Mouse (Mus musculus): ENCODE results near the gene Snx3. TPM values are rescaled to one million over a fixed set of nuclear protein-coding genes. Genes with fewer than 3 reads are reported as not detected.

Snx3 gene
- polyA plus RNA-seq, 1 experiment from 2014 or later: 235 TPM

DNA sequence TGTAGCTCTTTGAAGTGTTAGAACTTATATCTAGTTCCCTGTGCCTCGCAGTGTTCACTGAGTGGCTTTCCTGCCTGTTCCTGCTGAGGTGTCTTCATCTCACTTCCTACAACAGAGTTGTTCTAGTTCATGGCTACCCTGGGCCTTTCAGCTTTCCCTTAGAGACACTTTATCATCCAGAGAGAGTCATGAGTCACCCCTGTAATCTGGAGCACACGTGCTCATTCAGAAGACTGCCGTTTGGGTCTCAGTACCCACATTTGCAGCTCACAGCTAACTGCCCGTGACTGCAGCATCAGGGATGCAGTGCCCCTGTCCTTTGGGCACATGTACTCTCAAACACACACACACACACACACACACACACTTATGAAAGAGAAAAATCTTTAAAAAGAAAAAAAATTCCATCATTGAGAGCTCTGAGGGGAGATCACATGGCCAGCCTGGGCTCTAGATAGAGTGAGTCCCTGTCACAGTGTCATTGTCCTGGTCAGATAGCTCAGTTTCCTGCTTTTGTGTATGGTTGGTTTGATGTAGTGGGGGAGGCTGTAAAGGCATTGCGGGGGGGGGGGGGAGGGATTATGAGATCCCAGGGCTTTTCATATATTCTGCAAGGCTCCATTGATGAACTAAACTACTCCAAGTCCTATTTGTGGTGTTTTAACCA is 19.6 kb downstream of the Snx3 start:
- H3K27ac ChIP-seq: no peak overlapping the region

DNA sequence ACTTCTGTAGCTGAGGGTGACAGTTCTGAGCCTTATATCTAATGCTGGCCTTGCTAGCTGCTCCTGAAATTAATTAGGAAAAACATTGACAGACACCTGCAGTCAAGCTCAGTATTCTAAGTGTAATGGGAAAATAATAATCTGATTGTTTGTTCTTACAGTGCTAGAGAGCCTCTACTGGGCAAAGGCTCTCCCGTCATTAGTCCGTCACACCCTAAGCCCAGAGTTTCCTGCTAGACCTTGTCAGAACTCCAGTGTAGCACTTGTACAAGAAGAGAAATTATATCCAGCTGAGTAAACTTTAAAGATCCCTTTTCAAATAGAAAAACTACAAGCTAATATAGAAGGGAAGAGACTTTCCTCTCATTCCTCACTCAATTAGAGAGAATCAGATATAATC is 21.1 kb downstream of the Snx3 start:
- Histone ChIP-seq H3K9me3 (no peaks in the 10 kb centered on the region), H3K27ac (no peak overlapping the region), H3K36me3 (peaks cover 23% of the 10 kb centered on the region; the same call in 1 of the 2 replicates), H3K4me3 (no peak overlapping the region), H3K4me1 (replicated peaks) (no peaks in the 10 kb centered on the region), H3K27me3 (ENCODE audit: insufficient read depth, poor library complexity, severe bottlenecking) (no peaks in the 10 kb centered on the region)
- 64% methylated on average over 2 of the region's 2 CpGs for WGBS
- DNase-seq (ENCODE audit: low spot score): no peak

More for the DNA sequence above, 19.6 kb downstream of the Snx3 start:
- no peak for DNase-seq (ENCODE audit: low spot score)
- H3K9me3 ChIP-seq: no peaks in the 10 kb centered on the region
- H3K4me3 ChIP-seq: no peak overlapping the region
- peaks cover 10% of the 10 kb centered on the region; the same call in 1 of the 2 replicates for H3K36me3 ChIP-seq
- H3K4me1 ChIP-seq (replicated peaks): no peaks in the 10 kb centered on the region
- 76% methylated on average over 5 of the region's 5 CpGs for WGBS
- no peaks in the 10 kb centered on the region for H3K27me3 ChIP-seq (ENCODE audit: insufficient read depth, poor library complexity, severe bottlenecking)

DNA sequence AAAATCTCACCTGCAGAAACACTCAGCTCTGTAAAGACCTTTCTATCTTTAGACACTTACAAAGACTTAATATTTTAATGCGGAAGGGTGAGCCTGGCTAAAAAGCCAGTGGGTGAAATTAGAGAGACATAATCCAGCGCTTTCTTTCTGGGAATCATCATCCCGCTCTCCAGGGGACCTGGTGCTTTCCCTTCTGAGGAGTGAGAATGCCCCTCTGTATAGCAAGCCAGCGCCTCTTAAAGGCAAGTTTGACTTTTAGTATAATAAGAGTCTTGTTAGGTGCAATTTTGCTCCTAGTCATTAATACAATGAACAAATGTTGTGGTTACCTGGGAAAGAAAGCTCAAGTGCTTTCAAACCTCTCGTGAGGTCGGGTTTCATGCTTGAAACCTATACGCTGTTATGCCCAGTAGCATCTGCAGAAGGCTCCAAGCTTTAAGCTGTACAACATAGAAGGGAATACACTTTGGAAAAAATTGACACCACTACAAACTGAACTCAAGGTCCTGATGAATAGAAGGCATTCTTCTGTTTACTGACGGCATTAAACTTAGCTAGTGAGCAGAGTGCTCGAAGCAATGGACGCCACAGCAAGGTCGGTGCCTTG is 21.8 kb downstream of the Snx3 start:
- 78% methylated on average over 11 of the region's 11 CpGs for WGBS
- Histone ChIP-seq H3K4me3 (no peak overlapping the region), H3K27ac (no peak overlapping the region), H3K27me3 (ENCODE audit: insufficient read depth, poor library complexity, severe bottlenecking) (no peaks in the 10 kb centered on the region), H3K9me3 (no peaks in the 10 kb centered on the region), H3K4me1 (replicated peaks) (no peaks in the 10 kb centered on the region), H3K36me3 (peaks cover 31% of the 10 kb centered on the region)
- DNase-seq (ENCODE audit: low spot score): no peak

DNA sequence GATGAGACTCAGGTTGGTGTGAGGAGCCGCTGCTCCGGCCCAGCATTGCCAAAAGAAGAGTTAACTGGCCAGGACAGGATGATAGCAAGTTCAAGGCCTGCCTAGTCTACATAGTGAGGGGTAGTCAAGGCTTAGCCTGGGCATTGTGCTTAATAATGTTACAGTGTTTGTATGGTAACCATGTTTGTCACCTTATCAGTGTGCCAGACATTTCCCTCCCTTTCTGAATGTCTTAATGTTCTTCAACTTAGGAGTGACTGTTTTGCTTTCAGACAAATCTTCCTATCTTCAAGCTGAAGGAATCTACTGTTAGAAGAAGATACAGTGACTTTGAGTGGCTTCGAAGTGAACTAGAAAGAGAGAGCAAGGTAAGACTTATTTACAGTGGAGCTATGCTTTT is 23.9 kb downstream of the Snx3 start:
- Histone ChIP-seq H3K4me1 (replicated peaks) (no peaks in the 10 kb centered on the region), H3K4me3 (no peak overlapping the region), H3K9me3 (no peaks in the 10 kb centered on the region), H3K36me3 (peaks cover 49% of the 10 kb centered on the region), H3K27ac (no peak overlapping the region), H3K27me3 (ENCODE audit: insufficient read depth, poor library complexity, severe bottlenecking) (no peaks in the 10 kb centered on the region)
- no peak for DNase-seq (ENCODE audit: low spot score)
- WGBS: 94% methylated on average over 3 of the region's 3 CpGs

DNA sequence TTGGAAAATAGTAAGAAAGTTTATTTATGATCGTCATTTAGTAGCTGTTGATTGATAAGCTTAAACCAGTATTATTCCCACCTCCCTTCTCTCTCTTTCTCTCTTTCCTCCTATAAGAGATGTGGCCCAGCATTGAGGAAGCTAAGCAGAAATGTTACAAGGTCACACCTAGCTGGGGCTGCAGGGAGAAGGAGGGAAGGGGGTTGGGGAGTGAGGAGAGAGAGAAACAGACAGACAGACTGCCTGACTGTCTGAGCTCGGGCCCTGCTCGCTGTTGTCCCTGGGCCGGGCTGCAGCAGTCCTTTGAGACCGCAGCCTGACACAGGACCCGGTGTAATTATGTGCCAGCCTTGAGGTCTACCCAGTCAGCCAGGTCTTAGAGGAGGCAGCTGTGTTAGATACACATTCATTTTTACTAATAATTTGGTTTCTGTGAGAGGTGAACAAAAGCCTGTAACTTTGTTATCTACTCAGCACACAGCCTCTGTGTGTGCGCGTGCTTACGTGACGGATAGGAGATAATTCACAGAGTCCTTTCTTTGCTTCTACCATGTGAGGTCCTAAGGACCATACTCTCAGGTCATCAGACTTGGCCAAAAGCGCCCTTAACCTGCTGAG is 32.1 kb downstream of the Snx3 start:
- Histone ChIP-seq H3K27me3 (ENCODE audit: insufficient read depth, poor library complexity, severe bottlenecking) (no peaks in the 10 kb centered on the region), H3K4me3 (no peak overlapping the region), H3K27ac (no peak overlapping the region), H3K4me1 (replicated peaks) (no peaks in the 10 kb centered on the region), H3K9me3 (no peaks in the 10 kb centered on the region), H3K36me3 (peaks cover 65% of the 10 kb centered on the region)
- 90% methylated on average over 11 of the region's 11 CpGs for WGBS
- DNase-seq (ENCODE audit: low spot score): no peak

DNA sequence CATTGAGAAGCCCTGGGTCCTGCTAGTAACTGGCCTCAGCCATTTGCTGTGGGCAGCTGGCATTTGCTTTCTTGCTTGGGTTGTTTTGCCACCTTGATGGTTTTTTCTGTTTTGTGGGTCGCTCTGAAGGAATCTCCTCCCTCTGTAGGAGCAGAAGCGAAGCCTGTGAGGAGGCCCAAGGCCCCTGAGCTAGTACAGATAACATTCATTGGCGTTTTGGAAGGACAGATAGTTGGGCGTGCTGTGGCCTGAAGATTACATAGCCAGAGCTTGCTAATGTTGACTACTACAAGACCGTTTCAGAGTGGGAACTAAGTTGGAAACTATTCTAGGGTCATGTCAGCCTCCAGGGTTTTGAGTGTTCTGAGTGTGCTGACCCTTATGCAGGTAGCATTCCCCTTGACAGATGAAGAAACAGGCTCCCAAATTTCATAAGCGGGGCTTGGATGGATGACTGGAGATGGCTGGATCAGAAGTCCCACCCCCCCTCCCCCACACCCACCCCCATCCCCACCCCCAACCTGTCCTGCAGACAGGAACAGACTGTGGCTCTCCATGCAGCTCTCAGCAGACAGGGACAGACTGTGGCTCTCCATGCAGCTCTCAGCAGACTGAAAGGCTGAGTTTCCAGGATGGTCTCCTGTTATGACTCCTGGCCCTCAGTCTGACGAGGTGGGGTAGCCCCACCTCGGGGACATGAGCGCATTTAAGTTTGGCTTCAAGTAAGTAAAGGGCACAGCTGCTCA is 35.9 kb downstream of the Snx3 start:
- Histone ChIP-seq H3K27me3 (ENCODE audit: insufficient read depth, poor library complexity, severe bottlenecking) (no peaks in the 10 kb centered on the region; the same call in 1 of the 2 replicates), H3K36me3 (peaks cover 39% of the 10 kb centered on the region), H3K4me3 (no peak overlapping the region), H3K27ac (peak overlapping the region; percentile 35; the same call in 1 of the 2 replicates), H3K9me3 (no peaks in the 10 kb centered on the region), H3K4me1 (replicated peaks) (peaks cover 19% of the 10 kb centered on the region)
- DNase-seq (ENCODE audit: low spot score): no peak
- 84% methylated on average over 9 of the region's 9 CpGs for WGBS

DNA sequence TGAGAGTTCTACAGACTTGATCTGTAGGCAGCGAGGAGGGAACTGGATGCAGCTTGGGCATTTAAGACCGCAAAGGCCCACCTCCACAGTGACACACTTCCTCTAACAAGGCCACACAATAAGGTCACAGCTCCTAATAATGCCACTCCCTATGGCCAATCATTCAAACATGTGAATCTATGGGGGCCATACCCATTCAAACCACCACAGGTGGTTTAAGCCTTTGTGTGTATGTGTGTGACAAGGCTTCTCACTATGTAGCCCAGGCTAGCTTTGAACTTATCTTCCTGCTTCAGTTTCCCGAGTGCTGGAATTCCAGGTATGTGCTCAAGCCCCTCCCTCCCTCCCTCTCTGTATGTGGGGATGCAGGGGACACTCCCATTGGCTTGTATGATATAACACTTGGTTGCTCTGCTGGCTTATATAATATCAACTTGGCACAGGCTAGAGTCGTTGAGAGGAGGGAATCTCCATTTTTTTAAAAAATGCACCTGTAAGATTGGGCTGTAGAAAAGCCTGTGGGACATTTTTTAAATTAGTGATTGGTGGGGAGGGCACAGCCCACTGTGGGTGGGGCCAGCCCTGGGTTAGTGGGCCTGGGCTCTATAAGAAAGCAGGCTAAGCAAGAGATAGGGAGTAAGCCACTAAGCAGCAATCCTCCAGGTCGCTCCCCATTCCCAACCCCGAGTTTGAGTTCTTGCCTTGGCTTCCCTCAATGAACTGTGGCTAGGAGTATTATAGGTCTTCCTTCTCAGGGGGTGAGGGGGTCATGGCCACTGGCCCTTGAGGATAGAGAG is 44.1 kb downstream of the Snx3 start:
- DNase-seq (ENCODE audit: low spot score): no peak

DNA sequence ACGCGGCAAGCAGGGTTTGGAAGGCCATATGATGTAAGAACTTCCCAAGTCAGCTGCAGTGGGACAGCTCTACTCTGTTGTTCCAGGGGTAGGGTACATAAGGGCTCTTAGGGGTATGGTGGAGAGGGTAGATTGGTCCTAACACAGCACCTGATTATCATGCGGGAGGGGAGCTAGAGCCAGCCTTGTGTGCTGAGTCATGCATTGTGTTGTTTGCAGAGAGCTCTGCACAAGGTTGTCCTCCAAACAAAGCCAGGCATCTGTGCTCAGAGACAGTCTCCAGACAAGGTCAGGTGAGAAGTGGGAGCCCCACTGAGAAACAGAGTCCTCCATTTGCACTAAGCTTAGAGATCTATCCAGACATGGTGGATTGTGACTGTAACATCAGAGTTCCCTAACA is 44.7 kb downstream of the Snx3 start:
- Histone ChIP-seq H3K36me3 (no peaks in the 10 kb centered on the region), H3K27me3 (ENCODE audit: insufficient read depth, poor library complexity, severe bottlenecking) (0 out of 2 replicates have a peak, but pooled peaks cover 5% of the 10 kb centered on the region), H3K9me3 (no peaks in the 10 kb centered on the region), H3K4me1 (replicated peaks) (no peaks in the 10 kb centered on the region), H3K4me3 (no peak overlapping the region), H3K27ac (no peak overlapping the region)
- 93% methylated on average over 3 of the region's 3 CpGs for WGBS
- no peak for DNase-seq (ENCODE audit: low spot score)

More for the DNA sequence above, 44.1 kb downstream of the Snx3 start:
- 82% methylated on average over 6 of the region's 6 CpGs for WGBS
- Histone ChIP-seq H3K27me3 (ENCODE audit: insufficient read depth, poor library complexity, severe bottlenecking) (peaks cover 5% of the 10 kb centered on the region; the same call in 1 of the 2 replicates), H3K36me3 (no peaks in the 10 kb centered on the region), H3K9me3 (no peaks in the 10 kb centered on the region), H3K4me1 (replicated peaks) (peaks cover 3% of the 10 kb centered on the region), H3K4me3 (no peak overlapping the region), H3K27ac (no peak overlapping the region)

DNA sequence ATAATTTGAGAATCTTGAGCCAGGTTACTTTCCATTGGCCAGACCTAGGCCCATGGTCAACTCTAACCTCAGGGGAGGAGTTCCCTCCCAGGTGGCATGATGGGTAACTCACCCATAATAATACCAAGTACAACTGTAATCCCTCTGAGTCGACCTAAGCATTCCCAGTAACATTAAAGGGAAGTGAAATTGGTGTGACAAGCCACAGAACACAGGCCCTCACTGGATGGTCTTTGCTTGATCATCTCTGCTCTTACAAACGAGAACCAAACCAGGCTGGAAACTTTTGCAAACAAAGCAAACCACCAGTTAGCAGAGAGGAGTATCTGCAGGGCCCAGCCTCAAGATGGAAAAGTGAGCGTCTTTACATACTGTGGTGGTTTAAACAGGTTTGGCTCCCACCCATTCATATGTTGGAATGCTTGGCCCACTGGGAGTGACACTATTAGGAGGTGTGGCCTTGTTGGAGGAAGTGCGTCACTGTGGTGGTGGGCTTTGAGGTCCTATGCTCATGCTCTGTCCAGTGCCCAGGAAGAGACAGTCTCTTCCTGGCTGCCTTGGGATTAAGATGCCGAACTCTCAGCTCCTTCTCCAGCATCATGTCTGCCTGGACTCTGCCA is 57.9 kb downstream of the Snx3 start:
- DNase-seq (ENCODE audit: low spot score): no peak
- H3K4me1 ChIP-seq (replicated peaks): peaks cover 5% of the 10 kb centered on the region; the same call in 1 of the 2 replicates
- whole genome bisulfite sequencing: 82% methylated on average over 5 of the region's 5 CpGs
- H3K27me3 ChIP-seq (ENCODE audit: insufficient read depth, poor library complexity, severe bottlenecking): peaks cover 33% of the 10 kb centered on the region
- no peaks in the 10 kb centered on the region for H3K9me3 ChIP-seq
- no peak overlapping the region for H3K27ac ChIP-seq
- no peak overlapping the region for H3K4me3 ChIP-seq
- no peaks in the 10 kb centered on the region for H3K36me3 ChIP-seq

DNA sequence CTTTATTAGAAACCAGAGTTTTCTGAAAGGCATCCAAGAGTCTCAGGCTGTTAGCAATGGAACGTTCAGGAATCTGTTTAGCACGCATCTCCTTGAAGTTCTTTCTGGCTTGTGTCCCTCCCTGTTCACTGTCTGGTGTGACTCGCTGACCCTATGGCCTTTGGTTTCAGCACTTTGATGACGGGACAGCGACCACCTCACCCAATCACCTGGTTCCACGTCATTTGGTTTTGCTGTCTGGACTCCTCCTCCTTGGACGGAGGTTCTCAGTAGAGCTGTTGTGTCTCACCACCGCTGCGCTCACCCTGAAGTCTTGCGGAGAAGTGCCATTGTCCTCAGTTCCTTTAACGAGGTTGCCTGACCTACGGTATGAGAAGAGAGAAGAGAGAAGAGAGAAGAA is 60.4 kb downstream of the Snx3 start:
- Histone ChIP-seq H3K27me3 (ENCODE audit: insufficient read depth, poor library complexity, severe bottlenecking) (peaks cover 59% of the 10 kb centered on the region), H3K9me3 (no peaks in the 10 kb centered on the region), H3K4me1 (replicated peaks) (peaks cover 5% of the 10 kb centered on the region; the same call in 1 of the 2 replicates), H3K36me3 (no peaks in the 10 kb centered on the region), H3K27ac (no peak overlapping the region), H3K4me3 (no peak overlapping the region)
- WGBS: 1% methylated on average over 12 of the region's 12 CpGs
- DNase-seq (ENCODE audit: low spot score): peak; percentile 78

DNA sequence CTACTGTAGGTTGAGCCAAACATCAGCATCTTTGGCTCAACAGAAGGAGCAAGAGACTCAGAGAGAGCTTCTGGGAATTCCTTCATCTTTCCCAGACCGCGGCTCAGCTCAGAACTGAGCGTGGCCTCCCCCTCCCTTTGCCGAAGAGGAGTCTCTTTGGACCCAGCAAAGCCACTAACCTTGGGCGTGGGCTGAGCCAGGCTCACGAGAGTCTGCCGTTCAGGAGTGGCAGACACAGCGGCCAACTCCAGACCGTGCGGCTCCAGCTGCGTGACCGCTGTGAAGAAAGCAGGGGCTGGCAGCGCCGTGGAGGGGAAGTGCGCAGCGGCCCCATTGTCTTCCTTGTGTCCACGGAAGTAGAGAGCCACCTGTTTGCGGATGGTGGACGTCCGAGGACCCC is 70.7 kb downstream of the Snx3 start:
- no peaks in the 10 kb centered on the region for H3K9me3 ChIP-seq
- H3K4me3 ChIP-seq: 0 out of 2 replicates have a peak overlapping the region, but pooled peaks have one; percentile 5
- no peak for DNase-seq (ENCODE audit: low spot score)
- H3K27me3 ChIP-seq (ENCODE audit: insufficient read depth, poor library complexity, severe bottlenecking): peaks cover 100% of the 10 kb centered on the region
- WGBS: 2% methylated on average over 20 of the region's 20 CpGs
- H3K4me1 ChIP-seq (replicated peaks): peaks cover 13% of the 10 kb centered on the region
- no peaks in the 10 kb centered on the region for H3K36me3 ChIP-seq
- H3K27ac ChIP-seq: no peak overlapping the region

DNA sequence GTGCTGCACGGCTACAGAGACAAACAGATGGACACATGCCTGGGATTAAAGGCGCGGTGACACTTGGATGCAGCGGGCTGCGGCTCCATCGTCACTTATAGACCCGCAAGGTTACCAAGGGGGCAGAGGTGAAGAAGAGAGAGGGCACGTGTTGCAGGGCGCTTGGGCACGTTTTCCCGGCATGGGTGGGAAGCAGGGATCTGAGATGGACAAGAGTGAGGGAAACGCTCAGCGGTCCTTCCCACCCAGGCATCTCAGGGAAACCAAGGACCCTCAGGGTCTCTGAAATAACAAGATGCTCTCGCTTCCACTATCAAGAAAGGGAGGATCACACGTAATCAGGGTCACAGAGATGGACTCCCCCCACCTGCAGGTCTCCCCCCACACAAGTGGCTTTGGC is 71.1 kb downstream of the Snx3 start:
- Histone ChIP-seq H3K27me3 (ENCODE audit: insufficient read depth, poor library complexity, severe bottlenecking) (peaks cover 100% of the 10 kb centered on the region), H3K4me3 (0 out of 2 replicates have a peak overlapping the region, but pooled peaks have one; percentile 5), H3K4me1 (replicated peaks) (peaks cover 15% of the 10 kb centered on the region)

More for the DNA sequence above, 71.1 kb downstream of the Snx3 start:
- no peaks in the 10 kb centered on the region for H3K9me3 ChIP-seq
- H3K36me3 ChIP-seq: no peaks in the 10 kb centered on the region
- no peak for DNase-seq (ENCODE audit: low spot score)
- WGBS: under 1% methylated on average over 15 of the region's 15 CpGs
- no peak overlapping the region for H3K27ac ChIP-seq
